Mouse (Mus musculus) lung, adult 2 months (tissue): ENCODE measurements around the gene Nr6a1.

Experiments used
- CTCF ChIP-seq: fragments of 200-500 bp; IDR thresholded peaks from 2 replicates; pipeline ENCODE4 v1.5.1; 2011; ENCODE audit warnings: mild to moderate bottlenecking, low read length, control low read depth; ENCODE audit not compliant: insufficient read depth
- POLR2A ChIP-seq: fragments of 200-500 bp; IDR thresholded peaks from 2 replicates; pipeline ENCODE4 v1.6.1; 2011; ENCODE audit warnings: low read depth, mild to moderate bottlenecking, control low read depth, low read length, borderline replicate concordance; ENCODE audit errors: extremely low read depth

- no peak for TF ChIP-seq CTCF
- TF ChIP-seq POLR2A, result no peak
These were observed 10.4 kb downstream of the Nr6a1 start for GRCm38 (mm10) chr2:38916947-38917691.
